Mouse (Mus musculus) embryonic fibroblast, embryonic 13.5 days (primary cell): ENCODE measurements around the gene Ndufs6.

Experiments used
- CTCF ChIP-seq: IDR thresholded peaks from 2 replicates; pipeline ENCODE4 v1.5.1; 2011; ENCODE audit warnings: mild to moderate bottlenecking, control low read depth, low read length, moderate library complexity, borderline replicate concordance; ENCODE audit not compliant: insufficient read depth
- POLR2A ChIP-seq: IDR thresholded peaks from 2 replicates; pipeline ENCODE4 v1.6.1; 2011; ENCODE audit warnings: low read depth, mild to moderate bottlenecking, control low read depth, low read length, moderate library complexity

GRCm38 (mm10) chr13:73306430-73306829 is 21.9 kb downstream of the Ndufs6 start:
- TF ChIP-seq POLR2A (no peak), CTCF (no peak)
